Mouse (Mus musculus) CH12.LX (cell line): ENCODE data around the gene Atp13a3.

Experiments used
- CTCF ChIP-seq, 2 experiments: IDR thresholded peaks in 1 of 2; conservative IDR thresholded peaks in 1 of 2; 2 replicates each; pipeline ENCODE4 v1.5.1; 2011 to 2012; ENCODE audit warnings: low read depth in 2 of 2, low read length in 2 of 2, improper control_type of control experiment in 1 of 2, inconsistent platforms in 1 of 2, mild to moderate bottlenecking in 1 of 2, moderate library complexity in 1 of 2
- ELF1 ChIP-seq: IDR thresholded peaks from 2 replicates; pipeline ENCODE4 v1.6.1; 2014; ENCODE audit warnings: low read depth, mild to moderate bottlenecking, inconsistent platforms, low read length, improper control_type of control experiment
- ETS1 ChIP-seq: conservative IDR thresholded peaks from 2 replicates; pipeline ENCODE4 v1.6.1; 2012; ENCODE audit warnings: low read depth, mild to moderate bottlenecking, inconsistent platforms, low read length, improper control_type of control experiment, moderate library complexity
- JUN ChIP-seq: IDR thresholded peaks from 2 replicates; pipeline ENCODE4 v1.6.1; 2011; ENCODE audit warnings: low read depth, mild to moderate bottlenecking, low read length, improper control_type of control experiment, moderate library complexity; ENCODE audit not compliant: insufficient read depth
- JUND ChIP-seq: conservative IDR thresholded peaks from 2 replicates; pipeline ENCODE4 v1.6.1; 2011; ENCODE audit warnings: low read depth, low read length, improper control_type of control experiment
- MAFK ChIP-seq: IDR thresholded peaks from 2 replicates; pipeline ENCODE4 v1.6.1; 2011; ENCODE audit warnings: low read length, improper control_type of control experiment; ENCODE audit not compliant: insufficient replicate concordance
- MEF2A ChIP-seq: IDR thresholded peaks from 2 replicates; pipeline ENCODE4 v1.6.1; 2014; ENCODE audit warnings: low read depth, mild to moderate bottlenecking, inconsistent platforms, low read length, improper control_type of control experiment, borderline replicate concordance
- MXI1 ChIP-seq: IDR thresholded peaks from 2 replicates; pipeline ENCODE4 v1.6.1; 2011; ENCODE audit warnings: mild to moderate bottlenecking, low read depth, low read length, improper control_type of control experiment
- NELFE ChIP-seq: IDR thresholded peaks from 2 replicates; pipeline ENCODE4 v1.6.1; 2011; ENCODE audit warnings: low read depth, low read length, improper control_type of control experiment
- POLR2A ChIP-seq: IDR thresholded peaks from 2 replicates; pipeline ENCODE4 v1.6.1; 2011; ENCODE audit warnings: low read depth, mild to moderate bottlenecking, improper control_type of control experiment, low read length
- POLR2AphosphoS2 ChIP-seq: IDR thresholded peaks from 2 replicates; pipeline ENCODE4 v1.6.1; 2011; ENCODE audit warnings: low read depth, low read length, improper control_type of control experiment
- RAD21 ChIP-seq: IDR thresholded peaks from 2 replicates; pipeline ENCODE4 v1.6.1; 2011; ENCODE audit warnings: low read depth, mild to moderate bottlenecking, low read length, improper control_type of control experiment, moderate library complexity
- TBP ChIP-seq: conservative IDR thresholded peaks from 2 replicates; pipeline ENCODE4 v1.6.1; 2011; ENCODE audit warnings: low read depth, low read length, improper control_type of control experiment
- ZNF384 ChIP-seq: IDR thresholded peaks from 2 replicates; pipeline ENCODE4 v1.6.1; 2012; ENCODE audit warnings: low read depth, low read length, improper control_type of control experiment, inconsistent platforms

DNA sequence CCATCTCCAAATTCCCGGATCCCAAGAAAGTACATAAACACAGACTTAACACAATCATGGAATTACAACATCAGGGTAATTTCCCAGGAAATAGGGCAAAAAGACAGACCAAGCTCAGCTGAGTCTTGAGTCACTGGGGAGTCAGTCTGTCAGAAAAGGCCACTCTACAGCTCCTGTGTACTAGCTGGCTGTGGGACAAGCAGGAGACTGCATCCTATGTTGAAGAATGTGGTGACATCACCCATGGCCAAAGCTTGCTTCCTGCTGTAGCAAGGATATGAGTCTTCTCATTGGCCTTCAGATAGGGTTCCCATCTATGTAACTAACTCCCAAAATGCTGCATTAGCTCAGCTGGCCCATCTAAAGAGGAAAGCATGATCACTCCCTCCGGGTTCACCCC, 36.7 kb upstream of the Atp13a3 start:
- no peak for TF ChIP-seq ZNF384
- TF ChIP-seq CTCF (conservative IDR thresholded peaks at IDR 0.05 in 1 of 2, IDR thresholded peaks at IDR 0.05 in 1 of 2; ENCODE audit: low read depth in 2 of 2, low read length in 2 of 2): no peak
- TF ChIP-seq MAFK: no peak
- TF ChIP-seq NELFE: no peak
- TF ChIP-seq POLR2A: no peak
- no peak for TF ChIP-seq POLR2AphosphoS2
- TF ChIP-seq ELF1: no peak
- TF ChIP-seq RAD21: no peak
- no peak for TF ChIP-seq JUND
- TF ChIP-seq MXI1: no peak
- no peak for TF ChIP-seq TBP
- no peak for TF ChIP-seq MEF2A
- TF ChIP-seq ETS1: no peak
- no peak for TF ChIP-seq JUN
